Mouse (Mus musculus) lung, postnatal 0 days (tissue): Measurements from ENCODE around the gene Elmo1.

ENCODE experiments used
- CTCF ChIP-seq: IDR thresholded peaks from 2 replicates; pipeline ENCODE4 v1.5.1; 2016; ENCODE audit warnings: antibody characterized with exemption, mild to moderate bottlenecking
- EP300 ChIP-seq: IDR thresholded peaks from 2 replicates; pipeline ENCODE4 v1.6.1; 2016; ENCODE audit warnings: antibody characterized with exemption, mild to moderate bottlenecking, control low read depth

DNA sequence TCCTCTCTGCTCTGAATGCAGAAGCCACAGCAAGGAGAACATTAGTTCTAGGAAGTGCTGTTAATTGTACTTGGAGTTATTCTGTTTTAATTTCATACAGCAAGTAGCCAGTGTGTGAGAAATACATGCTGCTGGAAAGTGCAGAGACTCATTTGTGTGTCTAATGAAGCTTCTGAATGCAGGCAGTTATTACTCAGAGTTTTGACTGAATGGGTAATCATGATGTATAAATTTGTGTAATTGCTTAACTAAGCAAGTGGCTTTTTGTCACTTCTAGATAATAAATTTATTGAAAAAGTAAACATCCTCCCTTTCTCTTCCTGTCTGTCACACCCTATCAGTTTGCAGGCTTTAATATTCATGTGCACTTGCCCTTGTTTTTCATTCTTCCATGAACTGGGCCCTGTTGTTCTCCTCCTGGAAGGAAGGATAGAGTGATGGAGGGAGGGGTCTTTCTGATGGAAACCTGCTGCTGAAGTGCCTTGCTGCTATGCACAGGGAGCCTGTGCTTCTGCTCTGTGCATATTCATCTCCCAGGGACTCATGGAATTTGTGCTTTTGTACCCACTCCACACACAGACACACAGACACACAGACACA, 159.8 kb downstream of the Elmo1 start:
- TF ChIP-seq EP300: no peak
- TF ChIP-seq CTCF: no peak
